Mouse (Mus musculus): Measurements from ENCODE around the gene Rab13. TPM values are rescaled to one million over a fixed set of nuclear protein-coding genes. Genes with fewer than 3 reads are reported as not detected.
A peak's percentile ranks its signal among the peaks of the same experiment; 100 is the strongest.

The Rab13 gene
- polyA plus RNA-seq, 2 experiments = 2.9 to 4.3 TPM

- no peak for DNase-seq (ENCODE audit: low read depth in 3 of 3, low spot score in 3 of 3)
- ATAC-seq (ENCODE audit: insufficient read depth) = no peak
- WGBS (ENCODE audit: insufficient replicate concordance) = 95% methylated on average over 2 of the region's 2 CpGs
- Histone ChIP-seq H3K4me1 (replicated peaks; ENCODE audit: control insufficient read depth in 2 of 2, insufficient read depth in 2 of 2, low read length in 1 of 2) (peaks cover 6 to 13% of the 10 kb centered on the region in 2 experiments), H3K36me3 (replicated peaks; ENCODE audit: control insufficient read depth, insufficient read depth, low read depth) (no peaks in the 10 kb centered on the region), H3K4me2 (ENCODE audit: low read depth) (no peak overlapping the region), H3K9ac (replicated peaks) (no peak overlapping the region), H3K27ac (no peak overlapping the region), H3K27me3 (ENCODE audit: control insufficient read depth, insufficient read depth, low read length) (no peaks in the 10 kb centered on the region), H3K4me3 (ENCODE audit: insufficient read depth in 1 of 2, low read depth in 2 of 2, low read length in 2 of 2) (no peak overlapping the region), H3K9me3 (ENCODE audit: control insufficient read depth, low read length) (no peaks in the 10 kb centered on the region)
- TF ChIP-seq EP300 (IDR thresholded peaks at IDR 0.05; ENCODE audit: low read depth) (no peak), CTCF (IDR thresholded peaks at IDR 0.05; ENCODE audit: low read depth) (no peak)
Measured at GRCm38 (mm10) chr3:90241251-90241650, 27.8 kb downstream of the Rab13 start.

GRCm38 (mm10) chr3:90241669-90242358 is 28.3 kb downstream of the Rab13 start:
- Histone ChIP-seq H3K9me3 (ENCODE audit: control insufficient read depth, low read length) (no peaks in the 10 kb centered on the region), H3K9ac (replicated peaks) (no peak overlapping the region), H3K36me3 (replicated peaks; ENCODE audit: control insufficient read depth, insufficient read depth, low read depth) (no peaks in the 10 kb centered on the region), H3K27me3 (ENCODE audit: control insufficient read depth, insufficient read depth, low read length) (no peaks in the 10 kb centered on the region), H3K27ac (no peak overlapping the region), H3K4me3 (ENCODE audit: insufficient read depth in 1 of 2, low read depth in 2 of 2, low read length in 2 of 2) (no peak overlapping the region), H3K4me1 (replicated peaks; ENCODE audit: control insufficient read depth in 2 of 2, insufficient read depth in 2 of 2, low read length in 1 of 2) (peaks cover 6 to 13% of the 10 kb centered on the region in 2 experiments), H3K4me2 (ENCODE audit: low read depth) (no peak overlapping the region)
- DNase-seq (ENCODE audit: low read depth in 3 of 3, low spot score in 3 of 3) (no peak), ATAC-seq (ENCODE audit: insufficient read depth) (peak; percentile 29; the same call in 1 of the 2 replicates)
- TF ChIP-seq CTCF (IDR thresholded peaks at IDR 0.05; ENCODE audit: low read depth) = no peak
- no peak for TF ChIP-seq EP300 (IDR thresholded peaks at IDR 0.05; ENCODE audit: low read depth)
- 55% methylated on average over 10 of the region's 10 CpGs for WGBS (ENCODE audit: insufficient replicate concordance)

- TF ChIP-seq CTCF (IDR thresholded peaks at IDR 0.05; ENCODE audit: low read depth) = no peak
- TF ChIP-seq EP300 (IDR thresholded peaks at IDR 0.05; ENCODE audit: low read depth) = no peak
- Histone ChIP-seq H3K9ac (replicated peaks) (no peak within 1 kb of the TSS), H3K27me3 (ENCODE audit: control insufficient read depth, insufficient read depth, low read length) (no peaks in the 10 kb centered on the region), H3K4me3 (ENCODE audit: insufficient read depth in 1 of 2, low read depth in 2 of 2, low read length in 2 of 2) (peak within 1 kb of the TSS; percentile 25 to 41; a peak in 3 of 4 replicates), H3K36me3 (replicated peaks; ENCODE audit: control insufficient read depth, insufficient read depth, low read depth) (no peaks in the 10 kb centered on the region), H3K4me2 (ENCODE audit: low read depth) (peak within 1 kb of the TSS; percentile 59), H3K9me3 (ENCODE audit: control insufficient read depth, low read length) (no peaks in the 10 kb centered on the region), H3K27ac (no peak within 1 kb of the TSS), H3K4me1 (replicated peaks; ENCODE audit: control insufficient read depth in 2 of 2, insufficient read depth in 2 of 2, low read length in 1 of 2) (peaks cover 10 to 17% of the 10 kb centered on the region in 2 experiments)
- DNase-seq (ENCODE audit: low read depth in 3 of 3, low spot score in 3 of 3) = no peak
- no peak for ATAC-seq (ENCODE audit: insufficient read depth)
- WGBS (ENCODE audit: insufficient replicate concordance) = 21% methylated on average over 19 of the region's 19 CpGs
Measured at GRCm38 (mm10) chr3:90242984-90243775, 29.7 kb downstream of the Rab13 start, which contains the start of gene Creb3l4. Creb3l4 (minus strand) TSS chr3:90243512.

- Histone ChIP-seq H3K4me3 (ENCODE audit: insufficient read depth in 1 of 2, low read depth in 2 of 2, low read length in 2 of 2) (no peak overlapping the region), H3K4me1 (replicated peaks; ENCODE audit: control insufficient read depth in 2 of 2, insufficient read depth in 2 of 2, low read length in 1 of 2) (peaks cover 10 to 21% of the 10 kb centered on the region in 2 experiments)
- WGBS (ENCODE audit: insufficient replicate concordance) = 51% methylated on average over 2 of the region's 2 CpGs
Measured at GRCm38 (mm10) chr3:90245406-90245805, 31.9 kb downstream of the Rab13 start.

GRCm38 (mm10) chr3:90247630-90247959 is 34.1 kb downstream of the Rab13 start:
- Histone ChIP-seq H3K4me3 (ENCODE audit: insufficient read depth in 1 of 2, low read depth in 2 of 2, low read length in 2 of 2) (peak overlapping the region; percentile 63 to 69), H3K4me2 (ENCODE audit: low read depth) (peak overlapping the region; percentile 79), H3K27ac (peak overlapping the region; percentile 46), H3K27me3 (ENCODE audit: control insufficient read depth, insufficient read depth, low read length) (no peaks in the 10 kb centered on the region), H3K9me3 (ENCODE audit: control insufficient read depth, low read length) (no peaks in the 10 kb centered on the region), H3K9ac (replicated peaks) (peak overlapping the region; percentile 73), H3K36me3 (replicated peaks; ENCODE audit: control insufficient read depth, insufficient read depth, low read depth) (no peaks in the 10 kb centered on the region; the same call in 1 of the 2 replicates), H3K4me1 (replicated peaks; ENCODE audit: control insufficient read depth in 2 of 2, insufficient read depth in 2 of 2, low read length in 1 of 2) (peaks cover 7 to 13% of the 10 kb centered on the region in 2 experiments)
- DNase-seq (ENCODE audit: low read depth in 3 of 3, low spot score in 3 of 3) (no peak), ATAC-seq (ENCODE audit: insufficient read depth) (peak; percentile 46; the same call in 1 of the 2 replicates)
- TF ChIP-seq CTCF (IDR thresholded peaks at IDR 0.05; ENCODE audit: low read depth) = no peak
- no peak for TF ChIP-seq EP300 (IDR thresholded peaks at IDR 0.05; ENCODE audit: low read depth)
- 4% methylated on average over 3 of the region's 3 CpGs for WGBS (ENCODE audit: insufficient replicate concordance)

More at GRCm38 (mm10) chr3:90245406-90245805, 31.9 kb downstream of the Rab13 start:
- no peak for ATAC-seq (ENCODE audit: insufficient read depth)
- Histone ChIP-seq H3K27me3 (ENCODE audit: control insufficient read depth, insufficient read depth, low read length) (no peaks in the 10 kb centered on the region), H3K9ac (replicated peaks) (no peak overlapping the region), H3K27ac (no peak overlapping the region), H3K36me3 (replicated peaks; ENCODE audit: control insufficient read depth, insufficient read depth, low read depth) (no peaks in the 10 kb centered on the region), H3K9me3 (ENCODE audit: control insufficient read depth, low read length) (no peaks in the 10 kb centered on the region), H3K4me2 (ENCODE audit: low read depth) (no peak overlapping the region)
- no peak for TF ChIP-seq CTCF (IDR thresholded peaks at IDR 0.05; ENCODE audit: low read depth)
- no peak for TF ChIP-seq EP300 (IDR thresholded peaks at IDR 0.05; ENCODE audit: low read depth)
- no peak for DNase-seq (ENCODE audit: low read depth in 3 of 3, low spot score in 3 of 3)

Measured in liver, embryonic 14.5 days (tissue).